Mouse (Mus musculus) heart, embryonic 13.5 days (tissue): ENCODE measurements around the gene Rims1. TPM values are rescaled to one million over a fixed set of nuclear protein-coding genes. Genes with fewer than 3 reads are reported as not detected.

Experiments
- ATAC-seq: fragments of 200-750 bp; cut with Nextera tagmentation; 2 replicates; pipeline ENCODE4 v1.8.0; 2017; ENCODE audit warnings: moderate TSS enrichment; ENCODE audit not compliant: insufficient number of reproducible peaks, low FRiP score, low TSS enrichment; ENCODE audit errors: extremely low read depth
- H3K27ac ChIP-seq: fragments of 300-500 bp; sonication (generic); replicated peaks from 2 replicates; pipeline ENCODE4 v1.5.1; 2015; ENCODE audit warnings: moderate library complexity, mild to moderate bottlenecking, inconsistent platforms
- H3K27me3 ChIP-seq: fragments of 300-500 bp; sonication (generic); replicated peaks from 2 replicates; pipeline ENCODE4 v1.6.1; 2015; ENCODE audit warnings: mild to moderate bottlenecking, inconsistent platforms
- H3K36me3 ChIP-seq: fragments of 300-500 bp; sonication (generic); 2 replicates; pipeline ENCODE4 v1.6.1; 2015; ENCODE audit warnings: mild to moderate bottlenecking, inconsistent platforms
- H3K4me1 ChIP-seq: fragments of 300-500 bp; sonication (generic); 2 replicates; pipeline ENCODE4 v1.6.1; 2015; ENCODE audit warnings: inconsistent platforms
- H3K4me2 ChIP-seq: fragments of 300-500 bp; sonication (generic); 2 replicates; pipeline ENCODE4 v1.6.1; 2015; ENCODE audit warnings: inconsistent platforms, mild to moderate bottlenecking, moderate library complexity
- H3K4me3 ChIP-seq: fragments of 300-500 bp; sonication (generic); 2 replicates; pipeline ENCODE4 v1.5.1; 2015; ENCODE audit warnings: moderate library complexity, mild to moderate bottlenecking, inconsistent platforms
- H3K9ac ChIP-seq: fragments of 300-500 bp; sonication (generic); 2 replicates; pipeline ENCODE4 v1.6.1; 2015; ENCODE audit warnings: inconsistent platforms, mild to moderate bottlenecking, moderate library complexity
- H3K9me3 ChIP-seq: fragments of 300-500 bp; sonication (generic); 2 replicates; pipeline ENCODE4 v1.6.1; 2016; ENCODE audit warnings: inconsistent platforms
- WGBS: fragments of 180-500 bp; shearing (Covaris S2); methylation state at CpG from one replicate; pipeline ENCODE4 v1.1.7; 2015; ENCODE audit warnings: mixed read lengths; 5-methylcytosine and 5-hydroxymethylcytosine counted together
- polyA plus RNA-seq: library from polyadenylated mRNA; unstranded; fragments of >200 nt; fragmentation: Nextera tagmentation; extraction: Ambion mirVana; gene quantifications from 2 replicates; pipeline ENCODE4 v1.2.1, GENCODE M21; 2015

Rims1 gene
- polyA plus RNA-seq, 1 experiment from 2014 or later, result 1.4 TPM

DNA sequence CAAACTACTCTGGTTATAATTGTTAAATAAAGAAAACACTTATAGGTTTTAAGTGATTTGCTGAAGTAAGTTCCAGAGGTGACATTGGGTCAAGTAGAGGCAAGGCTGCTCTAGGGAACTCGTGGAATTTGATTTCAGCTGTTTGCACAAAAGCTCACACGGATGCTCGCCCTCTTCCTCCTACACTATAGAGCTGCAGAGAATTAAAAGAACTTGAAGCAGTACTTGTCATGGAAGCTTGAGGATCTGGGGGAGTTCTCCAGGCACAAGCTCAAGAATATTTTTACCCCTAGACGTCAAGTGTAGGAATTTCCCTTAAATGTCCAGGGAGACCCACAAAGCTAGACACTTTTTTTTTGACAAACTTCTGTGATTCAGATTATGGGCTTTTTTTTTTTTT is 42.4 kb downstream of the Rims1 start:
- Histone ChIP-seq H3K27me3 (no peaks in the 10 kb centered on the region), H3K27ac (no peak overlapping the region), H3K36me3 (no peaks in the 10 kb centered on the region), H3K9me3 (no peaks in the 10 kb centered on the region), H3K4me1 (no peaks in the 10 kb centered on the region), H3K4me3 (no peak overlapping the region), H3K9ac (no peak overlapping the region), H3K4me2 (no peak overlapping the region)
- WGBS, result 64% methylated on average over 4 of the region's 4 CpGs
- no peak for ATAC-seq

DNA sequence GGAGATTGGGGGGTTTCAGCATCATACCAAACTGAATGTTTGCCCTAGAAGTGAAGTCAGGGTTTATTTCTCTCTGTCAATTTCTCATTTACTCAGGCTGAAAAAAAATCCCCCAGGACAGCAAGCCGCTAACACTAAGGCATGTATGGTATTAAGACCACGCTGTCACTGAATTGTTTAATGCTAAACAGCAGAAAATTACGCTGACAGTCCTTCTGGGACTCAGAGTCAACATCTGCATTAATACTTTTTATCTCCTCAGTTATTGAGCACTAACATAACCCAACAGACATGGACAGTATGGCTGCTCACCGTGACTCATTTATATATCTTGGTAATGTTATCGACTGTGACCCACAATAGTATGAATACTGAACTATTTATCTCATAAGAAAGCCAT is 43.0 kb downstream of the Rims1 start:
- H3K4me3 ChIP-seq, result no peak overlapping the region
- H3K9me3 ChIP-seq, result no peaks in the 10 kb centered on the region
- no peak overlapping the region for H3K27ac ChIP-seq
- H3K27me3 ChIP-seq, result no peaks in the 10 kb centered on the region
- 89% methylated on average over 5 of the region's 5 CpGs for WGBS
- no peak overlapping the region for H3K9ac ChIP-seq
- H3K4me2 ChIP-seq, result no peak overlapping the region
- no peak for ATAC-seq
- no peaks in the 10 kb centered on the region for H3K36me3 ChIP-seq
- no peaks in the 10 kb centered on the region for H3K4me1 ChIP-seq

DNA sequence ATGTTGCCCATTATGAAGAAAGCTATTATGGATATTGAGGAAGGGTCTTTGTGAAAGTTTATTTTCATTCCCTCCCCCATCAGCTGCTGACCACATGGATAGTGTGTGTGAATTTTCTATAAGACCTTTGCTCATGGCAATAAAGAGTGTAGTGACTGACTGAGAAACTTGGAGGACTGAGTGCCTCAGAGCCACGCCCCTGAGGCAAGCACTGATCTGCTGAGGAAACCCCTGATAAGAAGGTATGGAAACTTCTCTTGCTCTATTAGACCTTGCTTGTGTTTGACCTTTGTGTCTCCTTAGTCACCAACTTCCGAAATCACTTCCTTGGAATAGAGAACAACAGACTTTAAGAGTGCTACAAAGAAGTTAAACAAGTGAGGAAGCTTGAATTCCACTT is 55.3 kb downstream of the Rims1 start:
- no peaks in the 10 kb centered on the region for H3K4me1 ChIP-seq
- H3K9ac ChIP-seq, result no peak overlapping the region
- H3K36me3 ChIP-seq, result no peaks in the 10 kb centered on the region
- H3K4me3 ChIP-seq, result no peak overlapping the region
- no peaks in the 10 kb centered on the region for H3K9me3 ChIP-seq
- H3K27ac ChIP-seq, result no peak overlapping the region
- WGBS, result 60% methylated on average over 2 of the region's 2 CpGs
- no peak overlapping the region for H3K4me2 ChIP-seq
- no peaks in the 10 kb centered on the region for H3K27me3 ChIP-seq
- ATAC-seq, result no peak

DNA sequence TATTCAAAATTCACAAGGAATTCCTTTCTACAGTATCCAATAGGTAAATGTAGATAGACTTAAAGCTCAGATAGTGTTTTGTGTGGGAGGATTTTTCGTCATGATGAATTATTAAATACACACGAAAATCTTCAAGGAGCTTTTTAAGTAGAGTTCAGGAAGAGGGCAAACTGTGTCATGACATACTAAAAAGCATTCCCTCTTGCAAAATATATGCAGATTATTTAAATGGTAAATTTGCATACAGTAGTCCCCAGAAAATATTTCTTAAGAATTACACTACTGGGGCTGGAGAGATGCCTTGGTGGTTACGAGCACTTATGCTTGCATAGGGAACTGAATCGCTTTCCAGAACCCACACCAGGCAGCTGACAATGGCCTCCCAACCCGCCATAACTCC is 61.1 kb downstream of the Rims1 start:
- 79% methylated on average over 5 of the region's 5 CpGs for WGBS
- no peak for ATAC-seq
- Histone ChIP-seq H3K9ac (no peak overlapping the region), H3K27me3 (no peaks in the 10 kb centered on the region), H3K27ac (no peak overlapping the region), H3K36me3 (no peaks in the 10 kb centered on the region), H3K4me1 (no peaks in the 10 kb centered on the region), H3K9me3 (no peaks in the 10 kb centered on the region), H3K4me3 (no peak overlapping the region), H3K4me2 (no peak overlapping the region)

DNA sequence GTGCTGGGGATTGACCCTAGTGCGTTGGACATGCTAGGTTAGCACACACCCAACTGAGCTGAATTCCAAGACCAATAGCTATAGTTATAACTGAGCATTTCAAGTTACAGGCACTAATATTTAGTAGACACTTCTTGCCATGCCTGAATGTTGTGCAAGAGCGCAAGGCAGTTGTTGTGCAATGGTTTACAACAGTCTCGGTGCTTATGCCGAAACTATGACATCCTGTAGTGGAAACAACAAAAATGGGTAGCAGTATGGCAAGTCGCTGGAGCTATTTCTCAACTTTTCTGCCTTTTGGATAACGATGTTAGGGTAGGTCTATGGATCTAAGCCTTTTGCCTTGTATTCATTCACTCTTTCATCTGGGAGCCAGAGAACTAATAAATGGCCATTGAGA is 68.3 kb downstream of the Rims1 start:
- Histone ChIP-seq H3K4me1 (no peaks in the 10 kb centered on the region), H3K27me3 (no peaks in the 10 kb centered on the region), H3K4me3 (no peak overlapping the region), H3K9ac (no peak overlapping the region), H3K27ac (no peak overlapping the region), H3K36me3 (no peaks in the 10 kb centered on the region), H3K4me2 (no peak overlapping the region), H3K9me3 (no peaks in the 10 kb centered on the region)
- WGBS, result 84% methylated on average over 6 of the region's 6 CpGs
- no peak for ATAC-seq

DNA sequence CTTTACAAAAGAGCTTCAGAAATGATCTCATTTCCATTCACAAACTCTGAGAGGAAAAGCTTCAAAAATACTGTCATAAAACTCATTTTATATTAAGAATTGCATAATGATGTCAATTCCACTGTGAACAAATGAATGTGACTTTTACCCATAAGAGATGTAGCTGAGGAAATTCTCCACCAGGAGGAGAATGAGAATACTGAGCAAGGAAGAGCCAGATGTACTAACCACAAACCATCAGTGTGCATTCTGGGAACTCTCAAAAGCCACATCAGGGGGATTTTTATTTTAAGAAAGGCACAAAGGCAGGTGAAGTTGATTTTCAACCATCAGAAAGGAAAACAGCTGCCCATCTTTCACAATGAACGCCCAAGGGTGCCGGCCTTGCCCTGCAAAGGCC is 71.4 kb downstream of the Rims1 start:
- no peaks in the 10 kb centered on the region for H3K4me1 ChIP-seq
- no peaks in the 10 kb centered on the region for H3K9me3 ChIP-seq
- WGBS, result 87% methylated on average over 2 of the region's 2 CpGs
- H3K27me3 ChIP-seq, result no peaks in the 10 kb centered on the region
- H3K4me2 ChIP-seq, result no peak overlapping the region
- H3K27ac ChIP-seq, result no peak overlapping the region
- H3K36me3 ChIP-seq, result no peaks in the 10 kb centered on the region
- ATAC-seq, result no peak
- H3K4me3 ChIP-seq, result no peak overlapping the region
- H3K9ac ChIP-seq, result no peak overlapping the region

DNA sequence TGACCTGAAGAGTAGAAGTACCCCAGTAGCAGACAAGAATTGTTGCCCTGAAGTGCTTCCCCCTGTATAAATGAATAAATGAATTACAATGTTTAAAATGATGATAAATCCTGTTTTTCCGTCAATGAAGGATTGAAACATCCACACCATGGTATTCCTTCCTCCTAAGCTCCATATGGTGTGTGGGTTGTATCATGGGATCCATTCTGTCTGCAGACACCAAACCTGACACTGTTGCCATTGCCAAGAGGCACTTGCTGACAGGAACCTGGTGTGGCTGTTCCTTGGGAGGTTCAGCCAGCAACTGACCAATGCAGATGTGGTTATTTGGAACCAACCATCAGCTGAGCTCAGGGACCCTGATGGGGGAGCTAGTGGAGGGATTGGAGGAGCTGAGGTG is 72.5 kb downstream of the Rims1 start:
- Histone ChIP-seq H3K27ac (no peak overlapping the region), H3K4me1 (peaks cover 1% of the 10 kb centered on the region), H3K9ac (no peak overlapping the region), H3K4me2 (no peak overlapping the region), H3K27me3 (no peaks in the 10 kb centered on the region), H3K4me3 (no peak overlapping the region), H3K9me3 (no peaks in the 10 kb centered on the region), H3K36me3 (no peaks in the 10 kb centered on the region)
- WGBS, result 80% methylated on average over 1 of the region's 1 CpGs
- no peak for ATAC-seq

DNA sequence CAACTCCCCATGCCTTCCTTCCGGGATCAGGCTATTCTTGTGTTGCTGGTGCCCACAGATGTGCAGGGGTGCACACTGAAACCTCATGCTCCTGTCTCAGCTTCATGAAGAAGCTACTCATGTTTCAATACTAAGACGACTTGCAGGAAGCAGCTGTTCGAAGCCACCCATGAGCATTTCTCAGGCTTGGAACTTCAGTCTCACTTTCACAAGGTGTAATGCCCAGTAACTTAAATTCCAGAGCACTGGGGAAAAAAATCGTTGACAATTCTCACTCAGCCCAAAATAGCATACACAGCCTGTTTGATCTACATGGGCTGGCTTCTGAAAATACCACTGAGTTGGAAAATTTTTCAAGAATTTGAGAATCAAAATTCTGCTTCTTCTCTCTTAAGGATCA is 77.6 kb downstream of the Rims1 start:
- no peaks in the 10 kb centered on the region for H3K27me3 ChIP-seq
- peaks cover 15% of the 10 kb centered on the region for H3K4me1 ChIP-seq
- no peak overlapping the region for H3K9ac ChIP-seq
- no peak overlapping the region for H3K4me3 ChIP-seq
- no peaks in the 10 kb centered on the region for H3K36me3 ChIP-seq
- H3K27ac ChIP-seq, result no peak overlapping the region
- WGBS, result 50% methylated on average over 4 of the region's 4 CpGs
- ATAC-seq, result no peak
- H3K4me2 ChIP-seq, result no peak overlapping the region
- no peaks in the 10 kb centered on the region for H3K9me3 ChIP-seq

DNA sequence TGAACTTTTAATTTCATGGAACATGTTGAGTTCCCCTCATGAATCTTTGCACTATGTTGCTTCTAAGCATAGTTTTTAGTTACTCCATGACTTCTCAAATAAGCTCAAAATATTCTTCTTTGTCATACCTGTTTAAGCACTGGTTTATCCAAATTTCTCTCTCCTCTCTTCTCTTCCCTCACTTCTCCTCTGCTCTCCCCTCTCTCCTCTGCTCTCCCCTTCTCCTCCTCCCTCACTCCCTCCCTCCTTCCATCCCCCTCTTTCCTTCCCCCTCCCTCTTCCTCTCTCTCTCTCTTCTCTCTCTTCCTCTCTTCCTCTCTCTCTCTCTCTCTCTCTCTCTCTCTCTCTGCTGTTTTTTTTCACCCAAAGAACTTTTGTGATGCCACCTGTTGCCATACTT is 84.1 kb downstream of the Rims1 start:
- Histone ChIP-seq H3K4me1 (peaks cover 5% of the 10 kb centered on the region; the same call in 1 of the 2 replicates), H3K9ac (no peak overlapping the region), H3K9me3 (no peaks in the 10 kb centered on the region), H3K4me2 (no peak overlapping the region), H3K27me3 (no peaks in the 10 kb centered on the region), H3K27ac (no peak overlapping the region), H3K36me3 (no peaks in the 10 kb centered on the region), H3K4me3 (no peak overlapping the region)
- ATAC-seq, result no peak

DNA sequence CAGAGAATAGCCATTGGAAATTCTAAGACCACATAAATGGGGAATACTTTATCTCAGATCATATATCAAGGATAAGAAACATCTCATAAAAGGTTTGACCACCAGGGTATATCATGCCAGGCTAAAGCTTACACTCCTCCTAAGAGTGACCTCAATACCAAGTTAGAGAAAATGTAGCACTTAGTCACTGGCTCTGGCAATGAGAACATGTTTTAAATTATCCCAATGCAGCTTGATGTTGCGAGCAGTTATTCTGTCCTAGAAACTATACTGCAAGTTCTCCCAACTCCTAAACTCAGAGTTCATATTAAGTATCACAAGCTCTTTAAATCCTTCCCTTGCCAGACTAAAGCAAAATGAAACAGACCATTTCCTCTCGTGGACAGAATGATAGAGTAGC is 85.1 kb downstream of the Rims1 start:
- Histone ChIP-seq H3K4me2 (no peak overlapping the region), H3K9me3 (no peaks in the 10 kb centered on the region), H3K9ac (no peak overlapping the region), H3K27me3 (no peaks in the 10 kb centered on the region), H3K4me3 (no peak overlapping the region), H3K4me1 (peaks cover 5% of the 10 kb centered on the region; the same call in 1 of the 2 replicates), H3K36me3 (no peaks in the 10 kb centered on the region), H3K27ac (no peak overlapping the region)
- ATAC-seq, result no peak
- WGBS, result 63% methylated on average over 2 of the region's 2 CpGs

DNA sequence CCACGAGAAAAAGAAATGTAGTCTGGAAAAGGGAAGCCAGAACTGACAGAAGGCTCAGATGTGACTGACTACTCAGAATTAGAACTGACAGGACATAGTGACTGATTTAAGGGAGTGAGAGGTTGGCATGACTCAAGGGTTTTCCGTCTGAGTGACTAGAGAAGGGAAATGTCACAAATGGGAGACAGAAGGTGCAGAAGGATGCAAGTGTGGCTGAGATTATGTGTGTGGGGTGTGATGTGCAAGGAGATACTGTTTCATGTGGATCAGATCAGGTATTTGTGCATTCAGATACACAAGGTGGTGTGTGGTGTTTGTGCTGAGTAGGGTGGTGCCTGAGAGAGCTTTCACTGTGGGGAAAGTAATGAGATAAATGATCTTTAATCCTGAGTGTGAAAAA is 96.3 kb downstream of the Rims1 start:
- H3K36me3 ChIP-seq, result no peaks in the 10 kb centered on the region
- no peaks in the 10 kb centered on the region for H3K9me3 ChIP-seq
- WGBS, result 56% methylated on average over 2 of the region's 2 CpGs
- H3K4me2 ChIP-seq, result no peak overlapping the region
- no peak overlapping the region for H3K4me3 ChIP-seq
- H3K27me3 ChIP-seq, result no peaks in the 10 kb centered on the region
- H3K27ac ChIP-seq, result no peak overlapping the region
- 0 out of 2 replicates have a peak, but pooled peaks cover 2% of the 10 kb centered on the region for H3K4me1 ChIP-seq
- no peak overlapping the region for H3K9ac ChIP-seq
- ATAC-seq, result no peak

DNA sequence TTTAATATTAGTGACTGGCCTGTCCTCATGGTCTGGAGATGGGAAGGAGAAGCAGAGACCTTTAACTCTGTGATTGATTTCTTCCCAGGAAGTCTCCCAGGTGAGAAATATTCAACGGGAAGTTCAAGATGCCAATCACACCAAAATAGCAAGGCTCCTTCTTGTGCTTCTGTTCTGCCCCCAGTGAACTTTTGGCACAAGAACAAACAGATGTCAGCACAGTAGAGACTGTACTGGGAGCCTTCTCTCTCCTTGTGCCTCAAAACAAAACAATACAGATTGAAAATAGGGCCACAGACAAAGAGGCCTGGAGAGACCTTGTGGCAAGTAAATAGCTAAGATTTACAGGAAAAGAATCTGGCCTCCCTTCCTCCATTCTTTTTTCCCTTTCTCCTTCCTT is 110.7 kb downstream of the Rims1 start:
- WGBS, result 6% methylated on average over 1 of the region's 1 CpGs
- H3K27ac ChIP-seq, result peak overlapping the region; percentile 39; the same call in 1 of the 2 replicates
- no peak overlapping the region for H3K4me2 ChIP-seq
- peaks cover 13% of the 10 kb centered on the region for H3K4me1 ChIP-seq
- no peak overlapping the region for H3K4me3 ChIP-seq
- H3K36me3 ChIP-seq, result no peaks in the 10 kb centered on the region
- no peak for ATAC-seq
- H3K9me3 ChIP-seq, result no peaks in the 10 kb centered on the region
- no peak overlapping the region for H3K9ac ChIP-seq
- no peaks in the 10 kb centered on the region for H3K27me3 ChIP-seq

DNA sequence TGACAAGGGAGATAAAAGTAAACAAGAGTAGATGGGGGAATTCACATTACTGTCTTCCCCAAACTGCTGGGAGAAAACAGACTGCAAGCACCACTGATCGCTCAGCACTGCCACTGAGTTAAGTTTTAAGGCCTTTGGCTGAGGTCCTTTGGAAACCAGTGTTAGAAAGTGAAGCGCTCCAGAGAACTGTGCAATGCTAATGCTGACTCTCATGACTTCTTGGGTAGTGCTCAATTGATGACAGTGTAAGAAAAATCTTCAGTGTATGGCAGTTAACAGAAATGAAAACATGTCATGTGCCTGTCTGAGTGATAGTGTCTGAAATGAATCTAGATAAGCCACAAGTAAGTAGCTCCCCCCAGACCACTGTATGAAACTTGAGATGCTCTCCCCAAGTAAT is 111.3 kb downstream of the Rims1 start:
- H3K27ac ChIP-seq, result no peak overlapping the region
- no peaks in the 10 kb centered on the region for H3K27me3 ChIP-seq
- no peaks in the 10 kb centered on the region for H3K9me3 ChIP-seq
- no peak for ATAC-seq
- H3K4me3 ChIP-seq, result no peak overlapping the region
- H3K36me3 ChIP-seq, result no peaks in the 10 kb centered on the region
- H3K9ac ChIP-seq, result no peak overlapping the region
- no peak overlapping the region for H3K4me2 ChIP-seq
- H3K4me1 ChIP-seq, result peaks cover 13% of the 10 kb centered on the region
- WGBS, result 72% methylated on average over 2 of the region's 2 CpGs
